Mouse (Mus musculus) MEL (cell line): ENCODE results near the gene Slc35e4. TPM values are rescaled to one million over a fixed set of nuclear protein-coding genes. Genes with fewer than 3 reads are reported as not detected.

Experiments used
- DNase-seq: peaks from one replicate; pipeline ENCODE4 v3.0.0; 2011; ENCODE audit warnings: low read depth, low spot score
- H3K27ac ChIP-seq: 2 replicates; pipeline ENCODE4 v1.5.1; 2012; ENCODE audit warnings: low read depth, mild to moderate bottlenecking, control low read depth, low read length, moderate library complexity; ENCODE audit not compliant: control insufficient read depth
- H3K27me3 ChIP-seq, 2 experiments: fragments of 150-350 bp in 1 of 2; sonication (generic) in 1 of 2; 2 replicates each; pipeline ENCODE4 v1.6.1; 2012; ENCODE audit warnings: low read length in 2 of 2, mild to moderate bottlenecking in 2 of 2, improper control_type of control experiment in 1 of 2, moderate library complexity in 1 of 2; ENCODE audit not compliant: insufficient read depth in 2 of 2, control insufficient read depth in 1 of 2
- H3K36me3 ChIP-seq, 2 experiments: 2 replicates each; pipeline ENCODE4 v1.6.1; 2012 to 2014; ENCODE audit warnings: low read length in 2 of 2, improper control_type of control experiment in 1 of 2, inconsistent platforms in 1 of 2, mild to moderate bottlenecking in 1 of 2; ENCODE audit not compliant: insufficient read depth in 2 of 2, control insufficient read depth in 1 of 2
- H3K4me1 ChIP-seq, 2 experiments: fragments of 150-350 bp in 1 of 2; sonication (generic) in 1 of 2; 2 replicates each; pipeline ENCODE4 v1.6.1; 2012; ENCODE audit warnings: low read length in 2 of 2, improper control_type of control experiment in 1 of 2, mild to moderate bottlenecking in 1 of 2; ENCODE audit not compliant: insufficient read depth in 2 of 2, control insufficient read depth in 1 of 2
- H3K4me3 ChIP-seq, 2 experiments: fragments of 150-350 bp in 1 of 2; sonication (generic) in 1 of 2; 2 replicates each; pipeline ENCODE4 v1.5.1; 2012; ENCODE audit warnings: low read depth in 2 of 2, low read length in 2 of 2, mild to moderate bottlenecking in 2 of 2, moderate library complexity in 2 of 2, control low read depth in 1 of 2, improper control_type of control experiment in 1 of 2; ENCODE audit not compliant: control insufficient read depth in 1 of 2, insufficient read depth in 1 of 2
- H3K79me2 ChIP-seq: 2 replicates; pipeline ENCODE4 v1.6.1; 2012; ENCODE audit warnings: mild to moderate bottlenecking, low read length, moderate library complexity; ENCODE audit not compliant: control insufficient read depth, poor library complexity, insufficient read depth
- H3K9ac ChIP-seq: 2 replicates; pipeline ENCODE4 v1.6.1; 2012; ENCODE audit warnings: low read depth, mild to moderate bottlenecking, control low read depth, low read length, moderate library complexity; ENCODE audit not compliant: control insufficient read depth, poor library complexity, severe bottlenecking
- H3K9me3 ChIP-seq: fragments of 150-350 bp; sonication (generic); replicated peaks from 2 replicates; pipeline ENCODE4 v1.6.1; 2012; ENCODE audit warnings: mild to moderate bottlenecking, low read length, improper control_type of control experiment, moderate library complexity; ENCODE audit not compliant: insufficient read depth
- BHLHE40 ChIP-seq: IDR thresholded peaks from 2 replicates; pipeline ENCODE4 v1.6.1; 2012; ENCODE audit warnings: low read depth, mild to moderate bottlenecking, inconsistent platforms, low read length, improper control_type of control experiment, borderline replicate concordance
- CHD1 ChIP-seq: IDR thresholded peaks from 2 replicates; pipeline ENCODE4 v1.6.1; 2012; ENCODE audit warnings: low read depth, mild to moderate bottlenecking, inconsistent platforms, low read length, improper control_type of control experiment
- CTCF ChIP-seq, 3 experiments: IDR thresholded peaks in 2 of 3; conservative IDR thresholded peaks in 1 of 3; 2 replicates each; pipeline ENCODE4 v1.5.1; 2011 to 2012; ENCODE audit warnings: low read length in 3 of 3, low read depth in 2 of 3, mild to moderate bottlenecking in 2 of 3, improper control_type of control experiment in 1 of 3, inconsistent platforms in 1 of 3, mixed read lengths in 1 of 3, moderate library complexity in 1 of 3; ENCODE audit not compliant: control insufficient read depth in 1 of 3, insufficient read depth in 1 of 3, poor library complexity in 1 of 3, severe bottlenecking in 1 of 3
- E2F4 ChIP-seq: IDR thresholded peaks from 2 replicates; pipeline ENCODE4 v1.6.1; 2011; ENCODE audit warnings: low read depth, low read length, improper control_type of control experiment, borderline replicate concordance
- ELF1 ChIP-seq: IDR thresholded peaks from 2 replicates; pipeline ENCODE4 v1.6.1; 2014; ENCODE audit warnings: low read depth, mild to moderate bottlenecking, inconsistent platforms, low read length, improper control_type of control experiment, moderate library complexity
- EP300 ChIP-seq, 2 experiments: IDR thresholded peaks; 2 replicates each; pipeline ENCODE4 v1.6.1; 2011; ENCODE audit warnings: improper control_type of control experiment in 2 of 2, low read length in 2 of 2, low read depth in 1 of 2, mild to moderate bottlenecking in 1 of 2
- ETS1 ChIP-seq: IDR thresholded peaks from 2 replicates; pipeline ENCODE4 v1.6.1; 2012; ENCODE audit warnings: low read depth, mild to moderate bottlenecking, inconsistent platforms, low read length, improper control_type of control experiment, moderate library complexity
- GATA1 ChIP-seq: IDR thresholded peaks from 2 replicates; pipeline ENCODE4 v1.6.1; 2011; ENCODE audit warnings: low read depth, low read length, improper control_type of control experiment
- JUND ChIP-seq: IDR thresholded peaks from 2 replicates; pipeline ENCODE4 v1.6.1; 2011; ENCODE audit warnings: low read depth, mild to moderate bottlenecking, improper control_type of control experiment, low read length
- KAT2A ChIP-seq: conservative IDR thresholded peaks from 2 replicates; pipeline ENCODE4 v1.6.1; 2012; ENCODE audit warnings: low read depth, low read length, improper control_type of control experiment, inconsistent platforms
- MAFK ChIP-seq: IDR thresholded peaks from 2 replicates; pipeline ENCODE4 v1.6.1; 2011; ENCODE audit warnings: low read depth, mild to moderate bottlenecking, low read length, improper control_type of control experiment, borderline replicate concordance
- MAZ ChIP-seq: IDR thresholded peaks from 2 replicates; pipeline ENCODE4 v1.6.1; 2012; ENCODE audit warnings: low read depth, mild to moderate bottlenecking, inconsistent platforms, low read length, improper control_type of control experiment
- MYC ChIP-seq: IDR thresholded peaks from 2 replicates; pipeline ENCODE4 v1.6.1; 2011; ENCODE audit warnings: low read depth, mild to moderate bottlenecking, low read length, improper control_type of control experiment, moderate library complexity
- NELFE ChIP-seq: IDR thresholded peaks from 2 replicates; pipeline ENCODE4 v1.6.1; 2011; ENCODE audit warnings: low read depth, low read length, improper control_type of control experiment
- POLR2A ChIP-seq, 2 experiments: IDR thresholded peaks; 2 replicates each; pipeline ENCODE4 v1.6.1; 2011 to 2012; ENCODE audit warnings: low read length in 2 of 2, mild to moderate bottlenecking in 2 of 2, control low read depth in 1 of 2, improper control_type of control experiment in 1 of 2, low read depth in 1 of 2, moderate library complexity in 1 of 2; ENCODE audit not compliant: control insufficient read depth in 1 of 2, insufficient read depth in 1 of 2, poor library complexity in 1 of 2
- RAD21 ChIP-seq: IDR thresholded peaks from 2 replicates; pipeline ENCODE4 v1.6.1; 2011; ENCODE audit warnings: mild to moderate bottlenecking, low read depth, low read length, improper control_type of control experiment
- RCOR1 ChIP-seq: IDR thresholded peaks from 2 replicates; pipeline ENCODE4 v1.6.1; 2012; ENCODE audit warnings: low read depth, mild to moderate bottlenecking, inconsistent platforms, low read length, improper control_type of control experiment
- SIN3A ChIP-seq: IDR thresholded peaks from 2 replicates; pipeline ENCODE4 v1.6.1; 2012; ENCODE audit warnings: low read length, improper control_type of control experiment, inconsistent platforms
- SMC3 ChIP-seq: IDR thresholded peaks from 2 replicates; pipeline ENCODE4 v1.6.1; 2011; ENCODE audit warnings: low read depth, low read length, improper control_type of control experiment
- TAL1 ChIP-seq: IDR thresholded peaks from 2 replicates; pipeline ENCODE4 v1.6.1; 2012; ENCODE audit warnings: mild to moderate bottlenecking, inconsistent platforms, low read length, moderate library complexity, mixed read lengths
- TBP ChIP-seq: IDR thresholded peaks from 2 replicates; pipeline ENCODE4 v1.8.0; 2011; ENCODE audit warnings: low read depth, low read length, improper control_type of control experiment
- TCF12 ChIP-seq: IDR thresholded peaks from 2 replicates; pipeline ENCODE4 v1.6.1; 2014; ENCODE audit warnings: low read depth, mild to moderate bottlenecking, inconsistent platforms, low read length, improper control_type of control experiment, moderate library complexity
- USF1 ChIP-seq: IDR thresholded peaks from 2 replicates; pipeline ENCODE4 v1.6.1; 2014; ENCODE audit warnings: low read depth, mild to moderate bottlenecking, inconsistent platforms, low read length, improper control_type of control experiment, moderate library complexity
- ZNF384 ChIP-seq: IDR thresholded peaks from 2 replicates; pipeline ENCODE4 v1.6.1; 2012; ENCODE audit warnings: low read depth, mild to moderate bottlenecking, inconsistent platforms, low read length, improper control_type of control experiment
- polyA plus RNA-seq, 2 experiments: library from polyadenylated mRNA; stranded (reverse) in 1 of 2; unstranded in 1 of 2; fragments of >175 nt in 1 of 2; fragments of >200 nt in 1 of 2; gene quantifications; 2 replicates each; pipeline versions ENCODE4 v1.2.1 to v1.2.4; 2012; ENCODE audit warnings: low replicate concordance in 2 of 2, low read depth in 1 of 2; ENCODE audit not compliant: insufficient read length in 2 of 2, insufficient read depth in 1 of 2, missing spikeins in 1 of 2
- total RNA-seq: library from RNA; depleted of rRNA; stranded (reverse); fragments of 300-350 nt; gene quantifications from 2 replicates; pipeline ENCODE4 v1.2.3, GENCODE M21; 2012

Gene Slc35e4
- total and polyA plus RNA-seq, 3 experiments = 12.1 to 14.0 TPM; not detected in 1

DNA sequence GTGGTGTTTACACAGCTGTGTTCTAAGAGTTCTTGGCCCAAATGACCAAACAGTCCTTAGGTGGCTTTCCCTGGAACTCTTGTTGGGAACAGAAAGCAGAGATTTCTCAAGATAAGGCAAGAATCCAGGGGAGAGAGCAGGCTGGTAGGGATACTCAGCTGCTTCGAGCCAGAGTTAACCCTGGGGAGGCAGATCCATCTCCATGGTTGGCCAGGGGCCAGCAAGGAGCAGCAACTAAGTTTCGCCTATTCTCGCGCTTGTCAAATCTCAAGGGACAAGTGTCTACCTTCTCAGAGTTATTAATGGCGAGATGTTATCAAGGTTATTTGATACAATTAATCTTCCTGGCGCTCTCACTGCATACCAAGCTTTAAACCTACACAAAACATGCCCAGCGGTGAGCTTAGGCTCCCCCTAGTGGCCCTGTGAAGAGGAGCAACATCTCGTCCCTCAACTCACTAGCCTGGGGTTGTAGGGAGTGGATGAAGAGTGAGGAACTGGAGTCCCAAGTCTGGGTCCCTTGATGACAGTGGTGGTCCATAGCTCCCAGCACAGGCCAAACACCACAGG is 6.9 kb upstream of the Slc35e4 start (continued):
- no peak for TF ChIP-seq MAZ
- no peak for TF ChIP-seq USF1
- TF ChIP-seq SIN3A = peak; percentile 48; the same call in 1 of the 2 replicates
- no peak for TF ChIP-seq GATA1
- peak; percentile 60 for TF ChIP-seq RAD21
- no peak for TF ChIP-seq ETS1
- peak; percentile 93 to 97 (median 94) for TF ChIP-seq CTCF (IDR thresholded peaks at IDR 0.05 in 2 of 3, conservative IDR thresholded peaks at IDR 0.05 in 1 of 3; ENCODE audit: control insufficient read depth in 1 of 3, insufficient read depth in 1 of 3, low read depth in 2 of 3, low read length in 3 of 3, poor library complexity in 1 of 3, severe bottlenecking in 1 of 3)
- TF ChIP-seq NELFE = no peak
- TF ChIP-seq SMC3 = peak; percentile 62
- no peak for TF ChIP-seq BHLHE40
- no peak for TF ChIP-seq KAT2A
- no peak for TF ChIP-seq CHD1
- TF ChIP-seq EP300 (IDR thresholded peaks at IDR 0.05; ENCODE audit: low read depth in 1 of 2, low read length in 2 of 2) = no peak

DNA sequence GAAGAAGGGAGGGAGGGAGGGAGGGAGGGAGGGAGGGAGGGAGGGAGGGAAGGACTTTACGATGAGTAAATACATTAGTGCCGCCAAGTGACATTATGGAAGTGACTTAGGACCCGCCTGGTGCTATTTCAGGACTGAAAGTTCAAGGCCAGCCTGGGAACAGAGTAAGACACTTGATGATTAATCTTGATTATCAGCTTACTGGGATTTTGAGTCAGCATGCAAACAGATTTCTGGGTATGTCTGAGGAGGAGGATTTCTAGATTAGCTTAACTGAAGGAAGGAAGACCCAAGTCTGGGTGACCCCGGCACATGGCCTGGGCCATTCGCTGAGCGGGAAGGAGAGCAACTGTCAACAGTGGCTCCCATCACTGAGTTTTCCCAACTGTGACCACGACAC is 6.0 kb upstream of the Slc35e4 start:
- Histone ChIP-seq H3K9me3 (no peaks in the 10 kb centered on the region), H3K4me1 (peaks cover 6 to 16% of the 10 kb centered on the region in 2 experiments), H3K27ac (no peak overlapping the region), H3K9ac (no peak overlapping the region), H3K79me2 (no peaks in the 10 kb centered on the region), H3K4me3 (no peak overlapping the region), H3K36me3 (peaks cover 0 to 6% of the 10 kb centered on the region in 2 experiments; a peak in 1 of 4 replicates), H3K27me3 (no peaks in the 10 kb centered on the region)
- no peak for DNase-seq
- TF ChIP-seq TBP (no peak), JUND (no peak), BHLHE40 (no peak), MAFK (no peak), POLR2A (IDR thresholded peaks at IDR 0.05; ENCODE audit: control insufficient read depth in 1 of 2, insufficient read depth in 1 of 2, low read depth in 1 of 2, low read length in 2 of 2, poor library complexity in 1 of 2) (no peak), RCOR1 (no peak), E2F4 (no peak), NELFE (no peak), ZNF384 (no peak), MYC (no peak), TAL1 (no peak), ELF1 (no peak), TCF12 (no peak), USF1 (no peak)
